Mouse (Mus musculus): Measurements from ENCODE around the gene Ostf1. TPM values are rescaled to one million over a fixed set of nuclear protein-coding genes. Genes with fewer than 3 reads are reported as not detected.
A peak's percentile ranks its signal among the peaks of the same experiment; 100 is the strongest.

Gene Ostf1
- total and polyA plus RNA-seq, 2 experiments from 2014 or later, result 17.7 to 32.8 TPM

DNA sequence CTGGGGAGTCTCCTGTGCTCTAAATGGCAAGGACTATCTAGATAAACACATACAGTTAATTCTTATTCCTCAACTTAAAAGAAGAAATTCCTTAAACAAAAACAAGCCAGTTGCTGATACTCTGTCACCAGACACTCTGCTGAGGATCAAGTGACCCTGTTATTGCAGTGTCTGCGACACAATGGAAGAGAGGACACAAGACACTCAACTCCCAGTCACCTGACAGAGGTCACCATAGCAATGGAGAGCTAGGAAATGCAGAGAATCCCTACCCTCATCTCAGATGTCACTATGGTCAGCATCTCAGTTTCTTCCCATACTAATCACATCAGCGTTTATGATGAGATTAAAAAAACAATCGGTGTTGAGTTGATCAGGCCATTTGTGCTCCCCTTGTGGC lies 58.2 kb downstream of the Ostf1 start:
- ATAC-seq (ENCODE audit: low FRiP score), result no peak
- H3K27me3 ChIP-seq (ENCODE audit: insufficient read depth, low read length), result no peaks in the 10 kb centered on the region
- no peak overlapping the region for H3K4me3 ChIP-seq (ENCODE audit: low read depth, low read length)
- WGBS, result 73% methylated on average over 3 of the region's 3 CpGs
- H3K27ac ChIP-seq (ENCODE audit: low read depth, low read length), result no peak overlapping the region
- no peak for DNase-seq (ENCODE audit: low spot score)
- H3K9ac ChIP-seq (replicated peaks; ENCODE audit: low read length, poor library complexity, severe bottlenecking), result no peak overlapping the region
- H3K9me3 ChIP-seq (ENCODE audit: low read length), result no peaks in the 10 kb centered on the region
- no peak for TF ChIP-seq CTCF (IDR thresholded peaks at IDR 0.05)
- H3K36me3 ChIP-seq (ENCODE audit: insufficient read depth, low read length), result no peaks in the 10 kb centered on the region
- no peak overlapping the region for H3K4me2 ChIP-seq (ENCODE audit: low read depth, low read length, poor library complexity, severe bottlenecking)
- no peaks in the 10 kb centered on the region for H3K4me1 ChIP-seq (ENCODE audit: insufficient read depth, low read length)

GRCm38 (mm10) chr19:18569496-18569895 lies 62.1 kb downstream of the Ostf1 start:
- ATAC-seq (ENCODE audit: low FRiP score), result no peak
- WGBS, result 94% methylated on average over 1 of the region's 1 CpGs
- H3K4me2 ChIP-seq (ENCODE audit: low read depth, low read length, poor library complexity, severe bottlenecking), result no peak overlapping the region

DNA sequence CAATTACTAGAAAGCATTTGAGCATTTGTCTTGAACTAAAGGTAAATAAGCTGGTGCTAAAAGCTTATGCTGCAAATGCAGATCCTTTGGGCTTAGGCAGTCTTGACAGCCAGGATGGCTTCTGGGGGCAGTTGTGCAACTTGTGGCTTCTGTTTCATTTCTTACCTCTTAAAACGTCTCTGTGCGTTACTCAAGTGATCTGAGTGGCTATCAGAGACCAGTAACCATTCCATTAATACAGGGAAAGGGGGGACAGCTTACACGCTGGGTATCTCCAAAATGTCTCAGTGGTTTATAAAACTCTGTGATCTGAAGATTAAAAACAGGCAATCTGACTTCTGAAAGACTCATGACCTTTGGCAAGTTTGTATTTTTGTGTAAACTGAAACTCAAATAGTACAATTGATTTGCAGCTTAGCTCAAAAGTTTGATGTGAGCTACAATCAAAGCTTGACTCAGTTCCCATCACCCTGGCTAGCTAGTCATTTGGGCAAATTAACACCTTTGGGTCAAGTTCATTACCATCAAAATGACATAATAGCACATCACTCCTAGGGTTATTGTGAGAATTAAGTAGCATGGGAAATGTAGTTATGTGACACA lies 62.7 kb downstream of the Ostf1 start:
- no peak for DNase-seq (ENCODE audit: low spot score)
- Histone ChIP-seq H3K9me3 (ENCODE audit: low read length) (no peaks in the 10 kb centered on the region), H3K36me3 (ENCODE audit: insufficient read depth, low read length) (no peaks in the 10 kb centered on the region), H3K4me1 (ENCODE audit: insufficient read depth, low read length) (no peaks in the 10 kb centered on the region), H3K9ac (replicated peaks; ENCODE audit: low read length, poor library complexity, severe bottlenecking) (no peak overlapping the region), H3K4me3 (ENCODE audit: low read depth, low read length) (no peak overlapping the region), H3K4me2 (ENCODE audit: low read depth, low read length, poor library complexity, severe bottlenecking) (no peak overlapping the region), H3K27me3 (ENCODE audit: insufficient read depth, low read length) (no peaks in the 10 kb centered on the region), H3K27ac (ENCODE audit: low read depth, low read length) (no peak overlapping the region)
- no peak for TF ChIP-seq CTCF (IDR thresholded peaks at IDR 0.05)
- WGBS, result 93% methylated on average over 3 of the region's 3 CpGs
- no peak for ATAC-seq (ENCODE audit: low FRiP score)

More at GRCm38 (mm10) chr19:18569496-18569895, 62.1 kb downstream of the Ostf1 start:
- no peak overlapping the region for H3K27ac ChIP-seq (ENCODE audit: low read depth, low read length)
- no peak for DNase-seq (ENCODE audit: low spot score)
- H3K4me1 ChIP-seq (ENCODE audit: insufficient read depth, low read length), result no peaks in the 10 kb centered on the region
- no peak overlapping the region for H3K4me3 ChIP-seq (ENCODE audit: low read depth, low read length)
- H3K9ac ChIP-seq (replicated peaks; ENCODE audit: low read length, poor library complexity, severe bottlenecking), result no peak overlapping the region
- TF ChIP-seq CTCF (IDR thresholded peaks at IDR 0.05), result no peak
- no peaks in the 10 kb centered on the region for H3K36me3 ChIP-seq (ENCODE audit: insufficient read depth, low read length)
- no peaks in the 10 kb centered on the region for H3K27me3 ChIP-seq (ENCODE audit: insufficient read depth, low read length)
- H3K9me3 ChIP-seq (ENCODE audit: low read length), result no peaks in the 10 kb centered on the region

GRCm38 (mm10) chr19:18567936-18568827 lies 63.4 kb downstream of the Ostf1 start:
- Histone ChIP-seq H3K9ac (replicated peaks; ENCODE audit: low read length, poor library complexity, severe bottlenecking) (no peak overlapping the region), H3K4me2 (ENCODE audit: low read depth, low read length, poor library complexity, severe bottlenecking) (no peak overlapping the region), H3K4me1 (ENCODE audit: insufficient read depth, low read length) (no peaks in the 10 kb centered on the region), H3K27me3 (ENCODE audit: insufficient read depth, low read length) (no peaks in the 10 kb centered on the region), H3K4me3 (ENCODE audit: low read depth, low read length) (no peak overlapping the region), H3K27ac (ENCODE audit: low read depth, low read length) (no peak overlapping the region), H3K36me3 (ENCODE audit: insufficient read depth, low read length) (no peaks in the 10 kb centered on the region), H3K9me3 (ENCODE audit: low read length) (no peaks in the 10 kb centered on the region)
- WGBS, result 93% methylated on average over 12 of the region's 12 CpGs
- no peak for ATAC-seq (ENCODE audit: low FRiP score)
- no peak for TF ChIP-seq CTCF (IDR thresholded peaks at IDR 0.05)
- DNase-seq (ENCODE audit: low spot score), result no peak

DNA sequence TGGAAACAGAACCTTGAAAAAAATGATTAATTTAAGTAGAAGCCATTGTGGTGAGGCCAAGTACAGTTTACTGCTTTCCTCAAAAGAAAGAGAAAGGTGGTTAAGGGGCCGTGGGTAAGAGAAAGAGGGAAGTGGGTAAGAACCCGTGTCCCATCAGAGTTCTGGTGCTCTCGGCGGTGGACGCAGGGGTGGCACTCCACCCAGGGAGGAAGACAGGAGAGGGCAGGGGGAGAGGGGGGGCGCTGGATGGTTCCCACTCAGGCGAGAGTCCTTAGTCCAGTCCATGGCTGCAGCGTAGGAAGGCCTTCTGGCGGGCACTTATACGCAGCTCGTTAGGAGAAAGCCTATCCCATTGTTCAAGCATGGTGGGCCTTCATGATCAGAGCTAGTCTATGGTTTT lies 64.1 kb downstream of the Ostf1 start:
- TF ChIP-seq CTCF (IDR thresholded peaks at IDR 0.05), result no peak
- DNase-seq (ENCODE audit: low spot score) (no peak), ATAC-seq (ENCODE audit: low FRiP score) (no peak)
- Histone ChIP-seq H3K4me3 (ENCODE audit: low read depth, low read length) (no peak overlapping the region), H3K9ac (replicated peaks; ENCODE audit: low read length, poor library complexity, severe bottlenecking) (no peak overlapping the region), H3K27ac (ENCODE audit: low read depth, low read length) (no peak overlapping the region), H3K36me3 (ENCODE audit: insufficient read depth, low read length) (no peaks in the 10 kb centered on the region), H3K9me3 (ENCODE audit: low read length) (no peaks in the 10 kb centered on the region), H3K4me1 (ENCODE audit: insufficient read depth, low read length) (no peaks in the 10 kb centered on the region), H3K27me3 (ENCODE audit: insufficient read depth, low read length) (no peaks in the 10 kb centered on the region), H3K4me2 (ENCODE audit: low read depth, low read length, poor library complexity, severe bottlenecking) (no peak overlapping the region)
- 92% methylated on average over 11 of the region's 11 CpGs for WGBS

DNA sequence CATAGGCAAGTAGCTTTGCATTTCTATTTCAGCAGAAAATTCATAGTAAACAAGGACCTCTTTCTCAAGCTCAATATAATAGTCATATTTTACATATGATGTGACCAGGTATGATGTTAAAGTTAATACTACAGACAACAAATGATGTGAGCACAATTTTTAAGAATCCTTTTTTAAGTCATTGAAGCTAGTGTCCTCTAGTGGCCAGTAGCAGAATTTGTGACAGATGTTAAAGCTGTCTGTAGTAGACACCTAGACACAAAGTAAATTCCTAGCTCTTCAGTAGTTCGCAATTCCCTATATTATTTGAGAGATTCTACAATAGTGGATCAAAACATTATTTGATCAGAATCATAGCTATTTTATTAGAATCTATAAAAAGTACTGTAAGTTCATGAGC lies 73.9 kb downstream of the Ostf1 start:
- peak; percentile 72 for TF ChIP-seq CTCF (IDR thresholded peaks at IDR 0.05)
- Histone ChIP-seq H3K9me3 (ENCODE audit: low read length) (no peaks in the 10 kb centered on the region), H3K27me3 (ENCODE audit: insufficient read depth, low read length) (no peaks in the 10 kb centered on the region), H3K4me2 (ENCODE audit: low read depth, low read length, poor library complexity, severe bottlenecking) (no peak overlapping the region), H3K27ac (ENCODE audit: low read depth, low read length) (no peak overlapping the region), H3K4me3 (ENCODE audit: low read depth, low read length) (no peak overlapping the region), H3K4me1 (ENCODE audit: insufficient read depth, low read length) (no peaks in the 10 kb centered on the region), H3K9ac (replicated peaks; ENCODE audit: low read length, poor library complexity, severe bottlenecking) (no peak overlapping the region), H3K36me3 (ENCODE audit: insufficient read depth, low read length) (no peaks in the 10 kb centered on the region)
- ATAC-seq (ENCODE audit: low FRiP score) (no peak), DNase-seq (ENCODE audit: low spot score) (peak; percentile 58)
- 94% methylated on average over 1 of the region's 1 CpGs for WGBS

Data from midbrain, postnatal 0 days (tissue).